Mouse (Mus musculus) stomach, postnatal 0 days (tissue): ENCODE measurements at regions not wholly inside any gene's neighbourhood (a gene's known extent, or its start where the extent isn't known, plus 50 kb on each side); places are given as distances from the start of the nearest gene placed in this dataset.

Source experiments
- ATAC-seq: fragments of 200-750 bp; cut with Nextera tagmentation; 2 replicates; pipeline ENCODE4 v1.8.0; 2017; ENCODE audit not compliant: low FRiP score, low TSS enrichment
- DNase-seq: peaks from one replicate; pipeline ENCODE4 v3.0.0-alpha.2; 2016; ENCODE audit warnings: low spot score
- H3K27ac ChIP-seq: fragments of 300-500 bp; sonication (generic); replicated peaks from 2 replicates; pipeline ENCODE4 v1.5.1; 2014; ENCODE audit warnings: mild to moderate bottlenecking, control low read depth
- H3K27me3 ChIP-seq: fragments of 300-500 bp; sonication (generic); 2 replicates; pipeline ENCODE4 v1.6.1; 2014; ENCODE audit warnings: low read length; ENCODE audit not compliant: control insufficient read depth, insufficient read depth
- H3K36me3 ChIP-seq: fragments of 300-500 bp; sonication (generic); 2 replicates; pipeline ENCODE4 v1.6.1; 2014; ENCODE audit warnings: low read length, mixed read lengths; ENCODE audit not compliant: control insufficient read depth, insufficient read depth
- H3K4me1 ChIP-seq: fragments of 300-500 bp; sonication (generic); replicated peaks from 2 replicates; pipeline ENCODE4 v1.6.1; 2014; ENCODE audit warnings: antibody characterized with exemption; ENCODE audit not compliant: control insufficient read depth, insufficient read depth
- H3K4me2 ChIP-seq: fragments of 300-500 bp; sonication (generic); replicated peaks from 2 replicates; pipeline ENCODE4 v1.6.1; 2014; ENCODE audit warnings: low read depth, mild to moderate bottlenecking, control low read depth, moderate library complexity
- H3K4me3 ChIP-seq: fragments of 300-500 bp; sonication (generic); 2 replicates; pipeline ENCODE4 v1.5.1; 2014; ENCODE audit warnings: low read depth, low read length, control low read depth
- H3K9ac ChIP-seq: fragments of 300-500 bp; sonication (generic); 2 replicates; pipeline ENCODE4 v1.6.1; 2014; ENCODE audit warnings: mild to moderate bottlenecking, low read length, control low read depth, mixed read lengths
- H3K9me3 ChIP-seq: fragments of 300-500 bp; sonication (generic); 2 replicates; pipeline ENCODE4 v1.6.1; 2016; ENCODE audit warnings: low read length; ENCODE audit not compliant: control insufficient read depth
- CTCF ChIP-seq: IDR thresholded peaks from 2 replicates; pipeline ENCODE4 v1.5.1; 2016; ENCODE audit warnings: antibody characterized with exemption, low read depth, mild to moderate bottlenecking, moderate library complexity
- EP300 ChIP-seq: optimal IDR thresholded peaks from 2 replicates; pipeline ENCODE3; 2016; ENCODE audit warnings: antibody characterized with exemption
- WGBS: fragments of 180-500 bp; shearing (Covaris S2); extraction: QIAGEN DNeasy Blood & Tissue Kit; methylation state at CpG from one replicate; pipeline ENCODE4 v1.1.7; 2014; 5-methylcytosine and 5-hydroxymethylcytosine counted together

- no peaks in the 10 kb centered on the region for H3K9me3 ChIP-seq
- WGBS = 61% methylated on average over 1 of the region's 1 CpGs
- no peak overlapping the region for H3K4me3 ChIP-seq
- DNase-seq = no peak
- H3K4me2 ChIP-seq = no peak overlapping the region
- no peaks in the 10 kb centered on the region for H3K4me1 ChIP-seq
- H3K9ac ChIP-seq = no peak overlapping the region
- TF ChIP-seq CTCF (no peak), EP300 (no peak)
- no peak for ATAC-seq
- no peak overlapping the region for H3K27ac ChIP-seq
- no peaks in the 10 kb centered on the region for H3K27me3 ChIP-seq
- H3K36me3 ChIP-seq = no peaks in the 10 kb centered on the region
These were observed 61.9 kb upstream of the Gm49339 start for GRCm38 (mm10) chr10:51418550-51418949.

GRCm38 (mm10) chr10:51422501-51422900 lies 57.9 kb upstream of the Gm49339 start:
- ATAC-seq (no peak), DNase-seq (no peak)
- Histone ChIP-seq H3K4me3 (no peak overlapping the region), H3K4me1 (no peaks in the 10 kb centered on the region), H3K9ac (no peak overlapping the region), H3K9me3 (no peaks in the 10 kb centered on the region), H3K27me3 (no peaks in the 10 kb centered on the region), H3K36me3 (no peaks in the 10 kb centered on the region), H3K4me2 (no peak overlapping the region), H3K27ac (no peak overlapping the region)
- no peak for TF ChIP-seq EP300
- 0 out of 2 replicates have a peak, but pooled peaks have one; percentile 6 for TF ChIP-seq CTCF
- WGBS = 68% methylated on average over 1 of the region's 1 CpGs
